Mouse (Mus musculus) myocyte (in vitro differentiated cells): ENCODE results near the gene Klhl7.

ENCODE experiments used
- CEBPB ChIP-seq: IDR thresholded peaks from 2 replicates; pipeline ENCODE4 v1.6.1; 2011; ENCODE audit warnings: mild to moderate bottlenecking, moderate library complexity; ENCODE audit not compliant: poor library complexity, insufficient read depth, severe bottlenecking
- E2F4 ChIP-seq: IDR thresholded peaks from one replicate; pipeline ENCODE4 v1.6.1; 2011; ENCODE audit warnings: mild to moderate bottlenecking, control low read depth, moderate library complexity; ENCODE audit not compliant: insufficient read depth
- MAX ChIP-seq: IDR thresholded peaks from one replicate; pipeline ENCODE4 v1.6.1; 2011; ENCODE audit warnings: low read depth, mild to moderate bottlenecking, control low read depth
- MYOD1 ChIP-seq, 3 experiments: IDR thresholded peaks; one replicate each; pipeline ENCODE4 v1.6.1; 2011; ENCODE audit warnings: control low read depth in 2 of 3, low read depth in 2 of 3, mild to moderate bottlenecking in 2 of 3, moderate library complexity in 1 of 3; ENCODE audit not compliant: insufficient read length in 2 of 3, control insufficient read depth in 1 of 3
- MYOG ChIP-seq, 3 experiments: IDR thresholded peaks; one replicate each; pipeline ENCODE4 v1.6.1; 2011; ENCODE audit warnings: control low read depth in 2 of 3, low read depth in 2 of 3, mild to moderate bottlenecking in 2 of 3; ENCODE audit not compliant: insufficient read length in 2 of 3, control insufficient read depth in 1 of 3, insufficient read depth in 1 of 3
- POLR2A ChIP-seq: IDR thresholded peaks from one replicate; pipeline ENCODE4 v1.6.1; 2011; ENCODE audit warnings: low read depth, mild to moderate bottlenecking, control low read depth, moderate library complexity; ENCODE audit not compliant: insufficient read length
- POLR2AphosphoS2 ChIP-seq: IDR thresholded peaks from one replicate; pipeline ENCODE4 v1.6.1; 2011; ENCODE audit warnings: low read depth, control low read depth; ENCODE audit not compliant: insufficient read length
- REST ChIP-seq: IDR thresholded peaks from one replicate; pipeline ENCODE4 v1.6.1; 2011; ENCODE audit warnings: mild to moderate bottlenecking, control low read depth, moderate library complexity; ENCODE audit not compliant: insufficient read depth, insufficient read length
- SRF ChIP-seq: IDR thresholded peaks from one replicate; pipeline ENCODE4 v1.6.1; 2011; ENCODE audit warnings: low read depth; ENCODE audit not compliant: control insufficient read depth, insufficient read length
- TCF12 ChIP-seq: IDR thresholded peaks from one replicate; pipeline ENCODE4 v1.6.1; 2011; ENCODE audit warnings: mild to moderate bottlenecking, control low read depth; ENCODE audit not compliant: poor library complexity, insufficient read depth, severe bottlenecking
- USF1 ChIP-seq: IDR thresholded peaks from one replicate; pipeline ENCODE4 v1.6.1; 2011; ENCODE audit warnings: low read depth, mild to moderate bottlenecking, control low read depth, moderate library complexity

DNA sequence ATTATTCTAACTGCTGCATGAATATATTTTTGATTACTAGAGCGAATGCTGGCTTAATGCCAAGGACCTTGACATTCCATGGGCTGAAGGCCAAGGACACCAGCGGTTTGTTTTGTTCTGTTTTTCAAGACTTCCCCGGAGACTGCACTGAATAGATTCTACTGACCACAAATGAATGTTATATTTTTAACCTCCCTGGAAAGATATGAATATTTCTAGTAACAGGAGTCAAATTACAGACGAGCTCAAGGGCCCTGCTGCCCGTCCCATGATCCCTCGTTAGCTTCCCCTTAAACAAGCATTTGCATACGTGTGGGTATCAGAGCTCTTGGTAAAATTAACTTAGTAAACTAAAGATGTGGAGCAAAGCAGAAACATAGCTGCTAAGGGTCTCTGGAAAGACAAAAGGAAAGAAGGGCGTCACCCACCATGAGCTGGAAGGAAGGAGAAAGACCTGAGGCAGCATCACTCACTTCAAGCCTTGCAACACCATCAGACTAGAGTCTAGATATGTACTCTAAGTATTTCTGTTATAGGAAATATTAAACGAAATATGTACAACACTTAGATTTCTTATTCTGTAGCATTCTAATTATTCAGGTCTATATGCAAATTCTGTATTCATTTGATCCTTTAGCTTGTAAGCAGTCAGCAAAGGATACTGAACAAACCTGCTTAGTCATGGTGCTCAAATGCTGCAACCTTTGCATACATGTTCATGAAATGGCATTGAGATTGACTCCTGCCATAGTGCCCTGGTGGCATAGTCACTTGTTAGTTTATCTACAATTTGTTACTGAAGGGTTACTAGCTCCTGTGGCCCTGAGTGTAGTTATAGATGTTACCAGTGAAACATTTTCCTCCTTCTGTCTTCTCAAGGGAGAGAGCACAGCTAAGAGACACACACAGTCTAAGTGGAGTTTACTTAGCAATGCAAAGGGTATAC, 46.9 kb upstream of the Klhl7 start:
- TF ChIP-seq POLR2A (no peak), MAX (no peak), MYOD1 (IDR thresholded peaks at IDR 0.05; ENCODE audit: control insufficient read depth in 1 of 3, insufficient read length in 2 of 3, low read depth in 2 of 3) (no peak), POLR2AphosphoS2 (no peak), CEBPB (no peak), USF1 (no peak), TCF12 (no peak), MYOG (IDR thresholded peaks at IDR 0.05; ENCODE audit: control insufficient read depth in 1 of 3, insufficient read depth in 1 of 3, insufficient read length in 2 of 3, low read depth in 2 of 3) (no peak), REST (no peak), E2F4 (no peak), SRF (no peak)
